Mouse (Mus musculus) macrophage (primary cell): ENCODE measurements around the gene Rsph10b. TPM values are rescaled to one million over a fixed set of nuclear protein-coding genes. Genes with fewer than 3 reads are reported as not detected.

ENCODE experiments used
- H3K27ac ChIP-seq: fragments of 350-480 bp; formaldehyde crosslinking; 2 replicates; pipeline ENCODE4 v1.9.0; 2021
- H3K36me3 ChIP-seq: fragments of 350-480 bp; formaldehyde crosslinking; 2 replicates; pipeline ENCODE4 v1.9.0; 2021; ENCODE audit errors: inconsistent target
- H3K4me3 ChIP-seq: fragments of 350-480 bp; formaldehyde crosslinking; 2 replicates; pipeline ENCODE4 v1.9.0; 2021; ENCODE audit errors: inconsistent target
- H3K79me2 ChIP-seq: fragments of 350-480 bp; formaldehyde crosslinking; 2 replicates; pipeline ENCODE4 v1.9.0; 2021; ENCODE audit errors: inconsistent target
- WGBS: methylation state at CpG from one replicate; pipeline ENCODE4 v1.1.7; 2026; ENCODE audit warnings: inconsistent platforms; ENCODE audit not compliant: missing documents; 5-methylcytosine and 5-hydroxymethylcytosine counted together
- polyA plus RNA-seq: library from polyadenylated mRNA; stranded (reverse); fragments of 250-400 nt; gene quantifications from 3 replicates; pipeline ENCODE4 v1.2.4, GENCODE M21; 2018; ENCODE audit warnings: inconsistent platforms
- total RNA-seq, 78 experiments: library from RNA; depleted of rRNA; stranded (reverse); fragments of 250-400 nt; gene quantifications; 1 replicate in 9 of 78; 2 replicates in 24 of 78; 3 replicates in 43 of 78; 4 replicates in 2 of 78; pipeline ENCODE4 v1.2.4; 2018; ENCODE audit warnings: inconsistent platforms in 56 of 78

Gene Rsph10b
- total RNA-seq (2018; cell fraction: chromatin; rRNA removed): 1 to 10 TPM in 16 of 26 experiments, under 1 TPM in 8, not detected in 2; 0.31 to 3.0 (median 1.3) TPM
- total RNA-seq (2018; cell fraction: cytosol; rRNA removed): under 1 TPM in 3 of 26 experiments, not detected in 23; 0.10 to 0.26 (median 0.23) TPM
- total RNA-seq (2018; cell fraction: nucleus; rRNA removed): 1 to 10 TPM in 2 of 26 experiments, under 1 TPM in 17, not detected in 7; 0.29 to 1.3 (median 0.54) TPM
- polyA plus RNA-seq: not detected in 3 replicates

DNA sequence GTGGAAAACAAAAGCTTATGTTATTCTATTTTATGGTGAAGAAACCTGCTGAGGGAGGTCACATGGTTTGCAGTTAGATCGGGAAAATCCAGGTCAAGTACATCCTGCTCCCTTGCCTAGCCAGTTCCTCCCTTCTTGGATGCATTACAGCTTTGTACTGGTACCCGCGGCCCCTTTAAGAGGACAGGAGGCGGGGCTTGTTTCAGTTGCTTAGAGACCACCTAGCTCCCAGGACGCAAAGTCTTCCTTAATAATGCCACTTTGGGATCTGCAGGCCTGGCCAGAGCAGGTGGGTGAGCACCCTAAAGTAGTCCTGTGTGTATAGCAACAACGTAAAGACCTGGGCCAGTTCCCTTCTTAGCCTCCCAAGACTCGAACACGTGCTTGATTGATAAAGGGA, at the start of gene Rsph10b:
Gene Rsph10b, plus strand, starts transcription at position 205 of the 400 bp plus-strand sequence.
- H3K79me2 ChIP-seq: no peaks in the 10 kb centered on the region
- H3K4me3 ChIP-seq: no peak within 1 kb of the TSS
- H3K36me3 ChIP-seq: peaks cover 25% of the 10 kb centered on the region; the same call in 1 of the 2 replicates
- WGBS: 66% methylated on average over 8 of the region's 8 CpGs
- no peak within 1 kb of the TSS for H3K27ac ChIP-seq

GRCm38 (mm10) chr5:143885274-143885673, 47.6 kb upstream of the Rsph10b start:
- 100% methylated on average over 3 of the region's 3 CpGs for WGBS
- Histone ChIP-seq H3K36me3 (peaks cover 97% of the 10 kb centered on the region), H3K79me2 (no peaks in the 10 kb centered on the region), H3K4me3 (no peak overlapping the region), H3K27ac (no peak overlapping the region)

GRCm38 (mm10) chr5:143890741-143891140, 42.1 kb upstream of the Rsph10b start:
- no peak overlapping the region for H3K4me3 ChIP-seq
- no peaks in the 10 kb centered on the region for H3K79me2 ChIP-seq
- peaks cover 72% of the 10 kb centered on the region for H3K36me3 ChIP-seq
- WGBS: 97% methylated on average over 6 of the region's 6 CpGs
- H3K27ac ChIP-seq: no peak overlapping the region

DNA sequence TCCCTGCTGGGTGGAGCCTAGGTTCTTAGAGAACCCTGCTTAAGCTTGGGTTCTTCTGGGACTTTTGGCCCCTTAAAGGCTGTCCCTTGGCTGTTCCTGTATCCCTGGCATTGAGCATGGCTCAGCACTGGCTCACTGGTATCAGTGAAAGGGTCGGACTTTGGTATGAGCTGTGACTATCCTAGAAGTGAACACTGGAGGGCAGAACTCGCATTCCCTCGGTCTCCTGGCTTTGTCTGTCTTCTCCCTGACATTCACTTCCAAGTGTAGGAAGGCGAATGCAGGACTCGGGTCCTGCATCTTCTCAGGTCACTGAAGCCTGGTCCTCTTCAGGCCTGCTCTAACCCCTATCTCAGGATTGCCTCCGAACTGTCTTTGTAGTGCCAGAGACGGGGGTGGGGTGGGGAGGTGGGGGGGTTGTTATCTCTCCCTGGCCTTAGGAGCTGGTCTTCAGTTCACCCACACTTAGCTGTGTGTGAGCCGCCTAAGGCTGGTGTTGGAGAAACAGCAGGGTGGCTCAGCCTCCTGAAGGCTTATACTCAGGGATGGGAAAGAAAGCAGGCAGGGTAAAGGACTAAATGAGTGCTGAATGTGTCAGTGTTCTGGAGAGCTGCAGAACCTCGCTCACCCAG, 40.5 kb upstream of the Rsph10b start:
- WGBS: 95% methylated on average over 9 of the region's 9 CpGs
- H3K27ac ChIP-seq: no peak overlapping the region
- no peak overlapping the region for H3K4me3 ChIP-seq
- H3K36me3 ChIP-seq: peaks cover 64% of the 10 kb centered on the region
- H3K79me2 ChIP-seq: no peaks in the 10 kb centered on the region

DNA sequence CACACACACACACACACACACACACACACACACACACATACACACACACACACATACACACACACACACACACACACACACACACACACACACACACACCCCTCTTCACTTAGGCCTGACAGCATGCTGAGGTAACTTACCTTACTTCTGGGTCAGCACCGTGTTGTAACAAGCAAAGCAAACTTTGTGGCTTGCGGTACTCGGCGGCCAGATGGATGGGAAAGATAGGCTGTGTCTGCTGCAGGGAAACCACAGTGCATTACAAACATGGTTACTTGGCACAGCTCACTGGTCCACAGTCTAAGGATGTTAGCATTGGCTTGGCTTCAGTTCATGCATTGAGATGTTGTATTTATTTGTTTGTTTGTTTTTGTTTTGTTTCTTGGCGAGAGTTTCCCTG, 39.4 kb upstream of the Rsph10b start:
- no peaks in the 10 kb centered on the region for H3K79me2 ChIP-seq
- H3K27ac ChIP-seq: no peak overlapping the region
- WGBS: 36% methylated on average over 5 of the region's 5 CpGs
- peaks cover 65% of the 10 kb centered on the region for H3K36me3 ChIP-seq
- no peak overlapping the region for H3K4me3 ChIP-seq

DNA sequence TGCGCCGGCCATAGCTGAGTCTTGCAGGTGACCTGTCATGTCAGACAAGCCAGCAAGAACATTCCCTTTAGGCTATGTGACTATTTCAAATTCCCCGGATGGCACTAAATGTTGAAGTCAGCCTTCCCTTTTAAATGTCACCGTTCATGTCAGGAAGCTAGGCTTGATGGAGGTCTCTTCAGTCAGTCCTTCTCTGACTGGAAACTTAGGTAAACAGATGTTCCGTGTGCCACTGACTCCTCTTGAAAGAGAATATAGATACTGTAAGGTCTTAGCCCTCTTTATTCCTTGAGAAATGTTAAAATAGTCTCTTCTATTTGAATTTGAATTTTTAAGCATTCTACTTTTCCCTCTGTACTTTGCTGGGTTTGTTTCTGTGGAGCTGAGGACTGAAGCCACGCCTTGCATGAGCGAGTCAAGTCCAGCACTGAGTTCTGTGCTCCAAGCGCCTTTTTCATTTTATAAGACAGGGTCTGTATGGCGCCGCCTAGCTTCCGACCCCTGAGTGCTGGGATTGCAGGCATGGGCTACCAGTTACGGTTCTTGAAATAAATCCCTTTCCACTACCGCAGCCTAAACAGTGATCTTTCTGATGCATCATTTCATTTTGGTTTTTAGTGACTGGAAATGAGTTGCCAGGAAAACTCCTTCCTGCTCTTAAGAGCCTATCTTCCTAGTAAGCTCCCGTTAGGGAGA, 35.1 kb upstream of the Rsph10b start, which contains the start of gene Ankrd61:
Gene Ankrd61, minus strand, starts transcription at position 51 of the 696 bp plus-strand sequence.
- H3K27ac ChIP-seq: no peak within 1 kb of the TSS
- H3K79me2 ChIP-seq: no peaks in the 10 kb centered on the region
- no peak within 1 kb of the TSS for H3K4me3 ChIP-seq
- WGBS: 94% methylated on average over 14 of the region's 14 CpGs
- peaks cover 59% of the 10 kb centered on the region for H3K36me3 ChIP-seq

DNA sequence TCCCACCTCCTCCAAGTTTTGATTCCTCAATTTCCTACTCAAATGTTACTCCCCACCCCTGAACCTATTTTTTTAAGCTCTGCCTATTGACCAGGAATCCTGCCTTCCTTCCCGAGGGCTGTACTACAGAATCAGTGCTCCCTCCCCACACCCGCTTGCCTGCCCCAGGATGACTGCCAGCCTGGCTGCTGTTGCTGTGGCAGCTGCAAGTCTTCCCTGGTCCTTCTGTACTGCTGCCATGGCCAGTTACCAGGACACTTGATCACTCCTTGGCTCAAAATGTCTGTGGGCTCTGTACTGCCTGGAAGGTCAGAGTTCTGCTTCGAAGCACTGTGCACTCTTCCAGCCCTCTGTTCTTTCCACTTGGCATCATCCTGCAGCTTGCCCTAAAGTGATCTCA, 30.7 kb upstream of the Rsph10b start:
- peaks cover 51% of the 10 kb centered on the region for H3K36me3 ChIP-seq
- WGBS: 98% methylated on average over 3 of the region's 3 CpGs

GRCm38 (mm10) chr5:143903813-143904212, 29.0 kb upstream of the Rsph10b start:
- H3K36me3 ChIP-seq: peaks cover 34% of the 10 kb centered on the region
- H3K4me3 ChIP-seq: no peak overlapping the region
- no peak overlapping the region for H3K27ac ChIP-seq
- 98% methylated on average over 4 of the region's 4 CpGs for WGBS
- H3K79me2 ChIP-seq: peaks cover 22% of the 10 kb centered on the region

More for the DNA sequence above, 30.7 kb upstream of the Rsph10b start:
- H3K79me2 ChIP-seq: peaks cover 5% of the 10 kb centered on the region
- no peak overlapping the region for H3K27ac ChIP-seq
- no peak overlapping the region for H3K4me3 ChIP-seq

DNA sequence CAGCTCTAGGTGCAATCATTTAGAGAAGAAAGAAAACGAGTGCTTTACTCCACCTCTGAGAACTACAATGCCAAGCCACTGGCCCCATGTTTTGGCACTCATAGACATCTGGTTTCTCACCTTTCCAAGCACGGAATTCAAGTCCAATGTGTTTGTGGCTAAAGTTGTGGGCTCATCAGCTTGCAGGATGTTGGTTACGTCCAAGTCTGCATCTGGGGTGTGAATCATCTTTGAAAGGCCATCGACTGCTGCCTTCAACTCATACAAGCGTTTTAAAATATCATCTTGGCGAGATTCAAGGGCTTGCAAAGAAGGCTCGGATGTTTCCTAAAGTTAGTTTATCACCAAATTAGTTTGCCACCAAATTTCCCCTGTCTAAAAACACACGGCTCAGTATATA, 26.4 kb upstream of the Rsph10b start:
- H3K27ac ChIP-seq: no peak overlapping the region
- 93% methylated on average over 7 of the region's 8 CpGs for WGBS
- H3K36me3 ChIP-seq: peaks cover 22% of the 10 kb centered on the region

GRCm38 (mm10) chr5:143908926-143909325, 23.9 kb upstream of the Rsph10b start:
- no peaks in the 10 kb centered on the region; the same call in 1 of the 2 replicates for H3K36me3 ChIP-seq
- H3K4me3 ChIP-seq: peak overlapping the region; percentile 87
- peaks cover 55% of the 10 kb centered on the region for H3K79me2 ChIP-seq
- 3% methylated on average over 9 of the region's 9 CpGs for WGBS
- peak overlapping the region; percentile 19; the same call in 1 of the 2 replicates for H3K27ac ChIP-seq

More for the DNA sequence above, 26.4 kb upstream of the Rsph10b start:
- no peak overlapping the region for H3K4me3 ChIP-seq
- peaks cover 38% of the 10 kb centered on the region for H3K79me2 ChIP-seq

DNA sequence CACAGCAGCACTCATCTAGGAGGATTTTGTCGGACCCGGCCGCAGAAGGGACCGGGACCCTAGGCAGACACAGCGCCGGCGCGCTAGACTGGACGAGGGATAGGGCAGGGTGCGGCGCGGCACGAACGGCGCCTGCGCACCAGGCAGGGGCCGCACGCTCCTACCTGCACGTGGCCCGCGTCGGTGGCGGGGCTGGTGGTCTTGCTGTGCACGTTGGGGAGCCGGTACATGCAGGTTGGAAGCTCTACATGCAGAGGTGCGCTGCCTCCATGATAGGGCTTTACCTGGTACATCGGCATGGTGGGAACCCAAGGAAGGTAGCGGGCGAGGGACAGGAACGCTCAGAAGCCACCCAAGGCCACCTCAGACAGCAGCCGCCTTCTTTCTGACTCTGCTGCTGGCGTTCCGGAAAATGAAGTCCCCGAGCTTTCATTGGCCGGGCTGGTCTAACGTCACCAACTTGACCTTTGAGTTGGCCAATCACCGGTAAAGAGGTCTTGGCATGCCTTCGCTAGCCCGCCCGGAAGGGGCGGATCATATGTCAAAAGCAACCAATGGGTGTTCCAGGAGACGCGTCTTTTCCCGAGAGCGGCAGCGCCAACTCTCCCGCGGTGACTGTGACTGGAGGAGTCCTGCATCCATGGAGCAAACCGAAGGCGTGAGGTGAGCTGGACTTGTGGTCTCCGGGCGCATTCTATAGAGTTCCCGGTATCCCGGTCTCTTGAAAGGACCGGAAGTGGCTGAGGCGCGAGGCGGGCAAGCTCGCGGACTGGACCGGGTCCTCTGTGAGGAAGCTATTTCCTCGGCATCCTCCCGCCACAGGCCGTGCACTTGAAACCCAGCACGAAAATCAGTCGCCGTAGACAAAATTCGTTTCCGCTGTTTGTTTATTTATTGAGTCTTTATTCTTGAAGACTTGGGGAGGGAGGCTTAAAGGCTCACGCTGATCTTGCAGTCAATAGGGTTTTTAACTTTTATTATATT, 23.1 kb upstream of the Rsph10b start, which contains the start of the genes Aimp2 and Pms2:
Gene Aimp2, minus strand, starts transcription at position 431 of the 984 bp plus-strand sequence.
Gene Pms2, plus strand, starts transcription at position 548 of the 984 bp plus-strand sequence.
- no peaks in the 10 kb centered on the region; the same call in 1 of the 2 replicates for H3K36me3 ChIP-seq
- WGBS: under 1% methylated on average over 70 of the region's 70 CpGs
- peak within 1 kb of the TSS; percentile 25; the same call in 1 of the 2 replicates for H3K27ac ChIP-seq
- H3K4me3 ChIP-seq: peak within 1 kb of the TSS; percentile 87
- H3K79me2 ChIP-seq: peaks cover 55% of the 10 kb centered on the region

GRCm38 (mm10) chr5:143916221-143916620, 16.6 kb upstream of the Rsph10b start:
- WGBS: 95% methylated on average over 9 of the region's 9 CpGs
- Histone ChIP-seq H3K4me3 (no peak overlapping the region), H3K36me3 (peaks cover 13% of the 10 kb centered on the region; the same call in 1 of the 2 replicates), H3K27ac (no peak overlapping the region), H3K79me2 (peaks cover 19% of the 10 kb centered on the region)

DNA sequence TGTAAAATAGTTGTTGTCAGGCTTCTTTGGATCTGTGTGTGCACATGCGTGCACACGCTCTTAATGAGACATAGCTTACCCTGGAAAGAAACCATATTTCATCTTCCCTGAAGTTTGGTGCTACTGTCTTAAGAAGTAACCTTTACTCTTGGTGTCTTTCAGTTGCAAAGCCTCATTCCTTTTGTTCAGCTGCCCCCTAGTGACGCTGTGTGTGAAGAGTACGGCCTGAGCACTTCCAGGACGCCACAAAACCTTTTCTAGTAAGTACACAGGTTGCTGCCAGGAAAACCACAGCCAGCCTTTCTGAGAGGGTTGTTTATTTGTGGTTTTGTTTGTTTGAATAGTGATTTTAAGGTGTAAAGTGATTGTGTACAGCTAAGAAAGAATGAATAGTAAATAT, 15.4 kb upstream of the Rsph10b start:
- H3K36me3 ChIP-seq: peaks cover 13% of the 10 kb centered on the region; the same call in 1 of the 2 replicates
- no peak overlapping the region for H3K27ac ChIP-seq
- H3K4me3 ChIP-seq: no peak overlapping the region
- 51% methylated on average over 5 of the region's 5 CpGs for WGBS
- peaks cover 7% of the 10 kb centered on the region for H3K79me2 ChIP-seq
